Mouse (Mus musculus) ovary, adult 2 months (tissue): ENCODE results near the gene Gm2004. TPM values are rescaled to one million over a fixed set of nuclear protein-coding genes. Genes with fewer than 3 reads are reported as not detected.

Experiments
- polyA plus RNA-seq: library from polyadenylated mRNA; depleted of rRNA; stranded (reverse); fragments of >200 nt; gene quantifications from 2 replicates; pipeline ENCODE4 v1.2.3, GENCODE M21; 2012; rRNA removed

The Gm2004 gene
- 0.14 and 4.9 TPM in 2 replicates for polyA plus RNA-seq

GRCm38 (mm10) chr2:176149725-176150124 lies at the start of gene Gm2004:
Gene Gm2004, minus strand, starts transcription at chr2:176149825.

Other genes starting within 250 kb of the Gm2004 start
- 0.07 and 0.17 TPM in 2 replicates for gene Zfp966, start 218.7 kb downstream of the Gm2004 start, polyA plus RNA-seq
- 0.32 TPM in 1 of 2 replicates, not detected in the other for gene Gm2026, start 184.5 kb downstream of the Gm2004 start, polyA plus RNA-seq
- gene 2210418O10Rik, start 76.7 kb upstream of the Gm2004 start, polyA plus RNA-seq = 0.11 and 0.14 TPM in 2 replicates
- not detected in 2 replicates for gene Gm11009, start 169.7 kb upstream of the Gm2004 start, polyA plus RNA-seq